Mouse (Mus musculus): Measurements from ENCODE around the gene Rasal2.

- no peak for TF ChIP-seq GATA1 (IDR thresholded peaks at IDR 0.05; ENCODE audit: low read length)
- TF ChIP-seq TAL1 (IDR thresholded peaks at IDR 0.05; ENCODE audit: low read length): no peak
Measured at GRCm38 (mm10) chr1:157244453-157244790, 168.0 kb downstream of the Rasal2 start.

Data from erythroblast, embryonic 14.5 days (primary cell).